Mouse (Mus musculus) embryonic facial prominence, embryonic 14.5 days (tissue): ENCODE measurements around the gene Lhx9. TPM values are rescaled to one million over a fixed set of nuclear protein-coding genes. Genes with fewer than 3 reads are reported as not detected.

Experiments
- ATAC-seq: fragments of 200-750 bp; cut with Nextera tagmentation; 2 replicates; pipeline ENCODE4 v1.8.0; 2017; ENCODE audit warnings: low read depth, moderate number of reproducible peaks, moderate TSS enrichment
- DNase-seq: peaks from one replicate; pipeline ENCODE4 v3.0.0-alpha.2; 2015; ENCODE audit warnings: low spot score
- H3K27ac ChIP-seq: fragments of 300-500 bp; sonication (generic); replicated peaks from 2 replicates; pipeline ENCODE4 v1.5.1; 2014; ENCODE audit warnings: low read depth, mild to moderate bottlenecking, low read length, moderate library complexity
- H3K27me3 ChIP-seq: fragments of 300-500 bp; sonication (generic); replicated peaks from 2 replicates; pipeline ENCODE4 v1.6.1; 2014; ENCODE audit warnings: low read length; ENCODE audit not compliant: control insufficient read depth, insufficient read depth
- H3K36me3 ChIP-seq: fragments of 300-500 bp; sonication (generic); 2 replicates; pipeline ENCODE4 v1.6.1; 2014; ENCODE audit warnings: low read length, mixed read lengths; ENCODE audit not compliant: control insufficient read depth, insufficient read depth
- H3K4me1 ChIP-seq: fragments of 300-500 bp; sonication (generic); 2 replicates; pipeline ENCODE4 v1.6.1; 2014; ENCODE audit warnings: antibody characterized with exemption, low read length; ENCODE audit not compliant: control insufficient read depth, insufficient read depth
- H3K4me2 ChIP-seq: fragments of 300-500 bp; sonication (generic); 2 replicates; pipeline ENCODE4 v1.6.1; 2014; ENCODE audit warnings: low read depth, mild to moderate bottlenecking, low read length, moderate library complexity, mixed read lengths
- H3K4me3 ChIP-seq: fragments of 300-500 bp; sonication (generic); 2 replicates; pipeline ENCODE4 v1.5.1; 2014; ENCODE audit warnings: low read depth, mild to moderate bottlenecking, low read length
- H3K9ac ChIP-seq: fragments of 300-500 bp; sonication (generic); 2 replicates; pipeline ENCODE4 v1.6.1; 2014; ENCODE audit warnings: low read depth, mild to moderate bottlenecking, low read length, moderate library complexity, mixed read lengths
- H3K9me3 ChIP-seq: fragments of 300-500 bp; sonication (generic); 2 replicates; pipeline ENCODE4 v1.6.1; 2016; ENCODE audit warnings: low read length; ENCODE audit not compliant: control insufficient read depth
- WGBS: fragments of 180-500 bp; shearing (Covaris S2); extraction: QIAGEN DNeasy Blood & Tissue Kit; methylation state at CpG from one replicate; pipeline ENCODE4 v1.1.7; 2014; 5-methylcytosine and 5-hydroxymethylcytosine counted together
- polyA plus RNA-seq: library from polyadenylated mRNA; unstranded; fragments of >200 nt; fragmentation: Nextera tagmentation; extraction: Ambion mirVana; gene quantifications from 2 replicates; pipeline ENCODE4 v1.2.1, GENCODE M21; 2014

The Lhx9 gene
- polyA plus RNA-seq, 1 experiment from 2014 or later: 0.28 TPM

- peaks cover 60% of the 10 kb centered on the region for H3K27me3 ChIP-seq
- DNase-seq: no peak
These were observed 1.3 kb upstream of the Lhx9 start for GRCm38 (mm10) chr1:138849531-138850160.

DNA sequence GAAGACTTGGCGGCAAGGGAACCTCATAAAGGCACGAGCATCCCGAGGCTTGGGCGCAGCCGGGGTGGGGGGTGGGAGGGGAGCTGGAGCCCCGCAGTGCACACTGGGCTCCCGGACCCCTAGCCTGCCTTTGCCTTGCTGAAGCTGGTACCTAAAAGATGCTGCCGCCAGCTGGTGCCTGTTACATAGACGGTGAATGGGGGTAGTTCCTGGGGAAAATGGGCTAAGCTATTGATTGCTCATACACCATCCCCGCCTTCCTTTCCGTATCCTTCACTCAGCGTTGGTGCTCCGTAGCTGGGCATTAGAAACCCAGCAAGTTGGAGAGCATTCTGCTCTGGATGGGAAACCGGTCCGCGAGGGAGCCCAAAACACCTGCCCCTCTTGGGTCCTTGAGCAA, 351 bp downstream of the Lhx9 start:
- H3K27me3 ChIP-seq: peaks cover 76% of the 10 kb centered on the region
- no peak overlapping the region for H3K27ac ChIP-seq
- H3K4me2 ChIP-seq: peak overlapping the region; percentile 53
- H3K9me3 ChIP-seq: no peaks in the 10 kb centered on the region
- no peak for ATAC-seq
- H3K4me3 ChIP-seq: peak overlapping the region; percentile 33
- peaks cover 6% of the 10 kb centered on the region; the same call in 1 of the 2 replicates for H3K36me3 ChIP-seq
- DNase-seq: no peak
- whole genome bisulfite sequencing: under 1% methylated on average over 16 of the region's 16 CpGs
- H3K9ac ChIP-seq: no peak overlapping the region
- peaks cover 5% of the 10 kb centered on the region for H3K4me1 ChIP-seq

More at GRCm38 (mm10) chr1:138849531-138850160, 1.3 kb upstream of the Lhx9 start:
- WGBS: 3% methylated on average over 8 of the region's 8 CpGs
- Histone ChIP-seq H3K36me3 (peaks cover 6% of the 10 kb centered on the region; the same call in 1 of the 2 replicates), H3K27ac (no peak overlapping the region), H3K9ac (no peak overlapping the region), H3K9me3 (no peaks in the 10 kb centered on the region), H3K4me1 (peaks cover 5% of the 10 kb centered on the region), H3K4me3 (no peak overlapping the region), H3K4me2 (no peak overlapping the region)
- ATAC-seq: no peak

DNA sequence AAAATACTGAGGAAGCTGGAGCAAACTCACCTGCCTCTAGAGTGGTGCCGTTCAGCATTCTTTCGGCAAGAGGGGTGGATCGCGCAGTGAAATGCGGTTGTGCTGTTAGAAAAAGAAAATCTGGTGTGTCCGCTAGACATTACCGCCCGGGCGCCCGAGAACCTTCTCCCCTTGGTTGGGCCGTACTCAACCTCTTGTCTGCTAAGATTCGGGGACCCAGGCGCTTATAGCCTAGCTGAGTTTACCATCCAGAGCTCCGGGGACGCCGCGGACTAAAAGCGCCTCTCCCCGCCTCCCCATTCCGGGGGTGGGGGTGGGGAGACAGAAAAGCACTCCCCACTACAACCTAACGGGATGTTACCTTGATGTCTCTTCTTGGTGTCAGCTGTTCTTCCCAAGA, 1.2 kb downstream of the Lhx9 start:
- Histone ChIP-seq H3K36me3 (peaks cover 6% of the 10 kb centered on the region; the same call in 1 of the 2 replicates), H3K4me1 (peaks cover 5% of the 10 kb centered on the region), H3K4me3 (peak overlapping the region; percentile 20; the same call in 1 of the 2 replicates), H3K9me3 (no peaks in the 10 kb centered on the region), H3K27me3 (peaks cover 84% of the 10 kb centered on the region), H3K27ac (no peak overlapping the region), H3K9ac (no peak overlapping the region), H3K4me2 (peak overlapping the region; percentile 39)
- no peak for DNase-seq
- no peak for ATAC-seq
- WGBS: 2% methylated on average over 21 of the region's 21 CpGs

- Histone ChIP-seq H3K36me3 (peaks cover 6% of the 10 kb centered on the region; the same call in 1 of the 2 replicates), H3K9ac (no peak overlapping the region), H3K9me3 (no peaks in the 10 kb centered on the region), H3K27me3 (peaks cover 89% of the 10 kb centered on the region), H3K27ac (no peak overlapping the region), H3K4me1 (peaks cover 8% of the 10 kb centered on the region), H3K4me3 (no peak overlapping the region), H3K4me2 (no peak overlapping the region)
- no peak for ATAC-seq
- 5% methylated on average over 9 of the region's 9 CpGs for WGBS
- DNase-seq: no peak
These were observed 1.8 kb downstream of the Lhx9 start for GRCm38 (mm10) chr1:138846581-138846980.

GRCm38 (mm10) chr1:138846131-138846530, 2.2 kb downstream of the Lhx9 start:
- no peak overlapping the region for H3K9ac ChIP-seq
- H3K27me3 ChIP-seq: peaks cover 93% of the 10 kb centered on the region
- peaks cover 12% of the 10 kb centered on the region for H3K4me1 ChIP-seq
- 4% methylated on average over 12 of the region's 12 CpGs for WGBS
- no peak overlapping the region for H3K27ac ChIP-seq
- no peak overlapping the region for H3K4me2 ChIP-seq
- peaks cover 5% of the 10 kb centered on the region; the same call in 1 of the 2 replicates for H3K36me3 ChIP-seq
- DNase-seq (no peak), ATAC-seq (no peak)
- no peaks in the 10 kb centered on the region for H3K9me3 ChIP-seq
- no peak overlapping the region for H3K4me3 ChIP-seq

- 19% methylated on average over 3 of the region's 3 CpGs for WGBS
- H3K4me3 ChIP-seq: no peak overlapping the region
- H3K9me3 ChIP-seq: no peaks in the 10 kb centered on the region
- peaks cover 13% of the 10 kb centered on the region for H3K4me1 ChIP-seq
- ATAC-seq (no peak), DNase-seq (no peak)
- H3K36me3 ChIP-seq: no peaks in the 10 kb centered on the region
- no peak overlapping the region for H3K27ac ChIP-seq
- peaks cover 92% of the 10 kb centered on the region for H3K27me3 ChIP-seq
- no peak overlapping the region for H3K4me2 ChIP-seq
- H3K9ac ChIP-seq: no peak overlapping the region
These were observed 2.9 kb downstream of the Lhx9 start for GRCm38 (mm10) chr1:138845481-138845880.

DNA sequence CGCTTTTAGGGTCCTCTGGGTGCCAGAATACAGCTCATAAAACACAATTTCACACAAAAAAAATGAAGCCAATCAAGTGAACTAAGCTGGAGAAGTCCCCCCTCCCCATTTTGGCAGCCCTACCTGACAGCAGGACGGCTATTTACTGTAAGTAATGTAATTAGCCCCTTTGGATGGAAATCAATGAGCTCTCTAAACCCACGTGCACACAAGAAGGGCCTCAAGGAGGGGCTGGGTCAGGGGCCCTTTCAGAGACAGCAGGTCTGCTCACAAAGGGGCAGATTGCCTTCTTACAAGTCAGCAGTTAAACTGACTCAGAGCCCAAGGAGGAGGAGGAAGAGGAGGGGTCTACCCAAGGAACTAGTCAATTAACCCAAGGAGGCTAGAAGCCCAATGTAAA, 4.2 kb downstream of the Lhx9 start:
- H3K4me3 ChIP-seq: peak overlapping the region; percentile 40
- 6% methylated on average over 3 of the region's 3 CpGs for WGBS
- no peak for ATAC-seq
- H3K9ac ChIP-seq: no peak overlapping the region
- no peak for DNase-seq
- H3K36me3 ChIP-seq: no peaks in the 10 kb centered on the region
- peaks cover 95% of the 10 kb centered on the region for H3K27me3 ChIP-seq
- peak overlapping the region; percentile 59 for H3K4me2 ChIP-seq
- no peak overlapping the region for H3K27ac ChIP-seq
- no peaks in the 10 kb centered on the region for H3K9me3 ChIP-seq
- peaks cover 13% of the 10 kb centered on the region for H3K4me1 ChIP-seq

- peak overlapping the region; percentile 59 for H3K4me2 ChIP-seq
- no peak for DNase-seq
- no peaks in the 10 kb centered on the region for H3K9me3 ChIP-seq
- H3K27me3 ChIP-seq: peaks cover 95% of the 10 kb centered on the region
- WGBS: under 1% methylated on average over 35 of the region's 35 CpGs
- peak overlapping the region; percentile 40 for H3K4me3 ChIP-seq
- ATAC-seq: no peak
- H3K4me1 ChIP-seq: peaks cover 14% of the 10 kb centered on the region
- peak overlapping the region; percentile 54 for H3K9ac ChIP-seq
- H3K27ac ChIP-seq: no peak overlapping the region
- no peaks in the 10 kb centered on the region for H3K36me3 ChIP-seq
These were observed 4.9 kb downstream of the Lhx9 start for GRCm38 (mm10) chr1:138843361-138844091.
